Mouse (Mus musculus) right cerebral cortex, postnatal 4 days (tissue): ENCODE measurements at regions not wholly inside any gene's neighbourhood (a gene's known extent, or its start where the extent isn't known, plus 50 kb on each side); places are given as distances from the start of the nearest gene placed in this dataset.

Experiments
- DNase-seq: peaks from one replicate; pipeline ENCODE4 v3.0.0-alpha.2; 2022

DNA sequence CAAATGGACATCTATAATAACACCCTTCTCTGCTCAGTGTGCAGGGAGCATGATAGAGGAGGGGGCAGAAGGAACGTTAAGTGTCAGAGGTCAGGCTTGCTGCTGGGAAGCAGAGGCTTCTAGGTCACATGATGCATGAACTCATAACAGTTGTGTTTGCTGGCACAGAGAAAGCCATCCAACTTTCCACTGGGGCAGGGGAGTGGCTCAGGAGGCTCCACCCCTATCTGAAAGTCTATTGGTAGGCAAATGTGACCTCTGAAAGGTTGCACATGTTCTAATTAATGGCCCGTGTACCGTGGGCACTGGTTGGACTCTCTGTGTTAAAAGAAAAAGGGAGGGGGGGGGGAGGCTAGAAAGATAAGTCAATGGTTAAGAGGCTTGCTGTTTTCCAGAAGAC is 224.6 kb downstream of the Slc16a7 start:
- no peak for DNase-seq

DNA sequence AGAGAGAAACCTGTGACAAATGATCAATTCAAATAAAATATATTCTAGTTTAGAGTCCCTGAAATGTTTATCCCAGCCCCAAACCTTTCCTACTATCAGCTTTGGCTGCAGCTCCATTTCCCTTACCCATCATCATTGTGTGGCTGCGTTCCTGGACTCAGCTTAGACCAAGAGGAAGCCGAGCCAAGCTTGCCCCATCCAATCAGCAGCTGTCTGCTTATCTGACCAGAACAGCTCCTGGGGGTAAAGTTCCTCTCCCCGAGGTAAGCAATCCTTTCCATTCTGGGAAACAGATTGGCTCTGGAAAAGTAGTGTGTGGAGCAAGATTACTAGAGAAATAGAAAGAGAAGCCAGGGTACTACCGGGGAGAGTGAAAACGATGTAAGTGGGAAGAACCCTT is 228.2 kb downstream of the Slc16a7 start:
- no peak for DNase-seq

DNA sequence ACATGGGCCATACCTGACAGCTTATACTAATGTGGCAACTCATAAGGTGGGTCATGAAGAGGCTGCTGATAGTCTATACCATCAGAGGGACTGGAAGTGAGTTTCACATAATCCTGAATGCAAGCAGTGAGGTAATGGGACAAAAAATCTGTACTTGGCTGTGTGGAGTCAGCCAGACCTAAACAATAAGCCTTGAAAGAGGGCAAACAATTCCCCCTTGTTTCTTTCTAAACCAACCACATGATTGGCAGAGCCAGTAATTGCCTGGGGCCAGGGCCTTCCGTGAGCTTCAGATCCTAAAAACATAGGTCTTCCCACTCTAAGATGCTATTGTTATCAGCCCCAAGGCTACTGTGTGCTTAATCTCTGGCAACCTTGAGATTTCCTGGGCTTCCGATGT is 240.5 kb downstream of the Slc16a7 start:
- DNase-seq: no peak

DNA sequence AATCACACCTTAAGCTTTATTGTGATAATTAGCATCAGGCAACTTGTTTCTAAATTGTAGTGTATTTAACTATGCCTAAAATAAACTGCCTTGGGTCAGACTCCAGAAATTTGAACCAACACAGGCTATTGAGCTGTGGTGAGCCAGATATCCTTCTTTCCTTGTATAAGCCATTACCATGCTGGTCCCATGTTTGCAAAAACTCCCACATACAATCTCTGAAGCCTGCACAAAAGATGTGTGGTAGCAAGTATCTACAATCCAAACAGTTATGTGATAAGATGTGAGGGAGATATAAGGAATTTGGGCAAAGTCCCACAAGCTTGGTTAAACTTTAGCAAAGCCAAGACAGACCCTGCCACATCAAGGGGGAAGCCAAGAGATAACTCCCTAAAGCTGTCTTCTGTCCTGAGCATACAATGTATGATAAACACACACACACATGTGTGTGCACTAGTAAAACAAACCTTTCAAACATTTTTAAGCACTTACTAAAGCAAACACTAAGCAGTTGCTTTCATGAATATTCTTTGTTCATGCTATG is 242.0 kb downstream of the Slc16a7 start:
- no peak for DNase-seq

DNA sequence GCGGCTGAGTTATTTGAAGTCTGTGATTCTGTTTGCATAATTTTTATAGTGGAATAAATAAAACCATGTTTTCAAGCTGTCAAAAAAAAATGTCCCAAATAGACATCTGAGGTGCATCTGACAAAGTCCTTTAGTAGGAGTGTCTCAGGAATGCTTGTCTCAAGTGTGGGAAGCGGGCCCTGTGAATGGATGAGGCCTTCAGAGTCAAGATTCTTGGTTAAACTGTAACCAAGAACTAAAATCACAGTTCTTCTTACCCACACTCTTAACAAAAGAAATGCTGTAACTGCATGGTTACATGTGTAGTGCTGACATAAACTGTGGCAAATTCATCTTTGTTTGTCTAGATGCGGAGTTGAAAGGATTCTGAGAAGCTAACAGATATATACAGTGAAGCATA is 242.9 kb downstream of the Slc16a7 start:
- no peak for DNase-seq

DNA sequence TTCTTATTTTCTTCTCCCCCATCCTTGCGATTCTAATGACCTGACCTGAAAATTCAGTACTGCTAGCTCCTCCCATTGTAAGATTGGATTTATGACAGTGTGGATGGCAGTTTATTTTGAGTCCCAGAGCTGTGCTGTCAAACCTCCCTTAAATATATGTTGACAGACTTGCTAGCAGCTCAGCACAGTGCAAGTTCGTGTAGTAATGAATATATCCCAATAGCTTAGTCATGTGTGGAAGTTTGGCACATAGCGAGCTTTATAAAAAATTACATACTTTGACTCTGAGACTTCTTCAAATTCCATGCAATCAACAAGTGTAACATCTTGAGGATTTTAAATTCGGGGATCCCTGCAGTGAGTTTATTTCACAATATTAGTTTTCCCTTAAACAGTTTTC is 243.5 kb downstream of the Slc16a7 start:
- DNase-seq: no peak

DNA sequence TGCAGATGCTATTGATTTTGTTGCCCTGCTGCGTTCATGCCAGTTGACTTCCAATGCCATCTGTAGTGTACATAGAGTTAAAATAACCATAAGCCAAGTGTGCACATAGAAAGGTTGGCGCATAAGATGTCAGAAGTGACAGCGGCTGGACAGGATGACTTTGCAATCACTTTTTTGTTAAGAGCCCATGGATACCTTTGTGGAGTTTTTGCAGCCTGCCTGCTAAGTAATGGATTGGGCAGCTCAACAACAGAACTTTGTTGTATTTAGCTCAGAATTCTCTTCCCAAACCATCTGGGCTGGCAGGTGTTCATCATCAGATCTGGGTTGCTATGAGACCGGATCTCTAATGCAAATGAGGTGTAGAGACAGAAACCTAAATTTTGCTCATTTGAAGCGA is 267.5 kb downstream of the Slc16a7 start:
- peak; percentile 53 for DNase-seq

DNA sequence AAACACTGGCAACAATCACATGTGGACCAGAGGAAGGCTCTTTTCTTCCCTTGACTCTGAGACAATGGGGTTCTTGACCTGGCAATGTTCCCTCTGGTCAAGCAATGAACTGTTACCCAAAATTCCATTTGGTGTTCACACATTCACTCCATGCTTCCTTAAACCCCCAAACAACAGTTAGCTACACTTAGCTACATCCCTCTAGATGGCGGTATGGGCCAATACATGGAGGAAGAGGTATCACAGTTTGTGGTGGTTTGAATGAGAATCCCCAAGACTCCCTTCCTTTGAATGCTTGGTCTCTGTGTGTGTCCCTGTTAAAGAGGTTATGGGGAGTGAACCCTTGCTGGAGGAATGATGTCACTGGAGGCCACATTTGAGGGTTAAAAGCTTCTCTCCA is 274.9 kb downstream of the Slc16a7 start:
- no peak for DNase-seq

DNA sequence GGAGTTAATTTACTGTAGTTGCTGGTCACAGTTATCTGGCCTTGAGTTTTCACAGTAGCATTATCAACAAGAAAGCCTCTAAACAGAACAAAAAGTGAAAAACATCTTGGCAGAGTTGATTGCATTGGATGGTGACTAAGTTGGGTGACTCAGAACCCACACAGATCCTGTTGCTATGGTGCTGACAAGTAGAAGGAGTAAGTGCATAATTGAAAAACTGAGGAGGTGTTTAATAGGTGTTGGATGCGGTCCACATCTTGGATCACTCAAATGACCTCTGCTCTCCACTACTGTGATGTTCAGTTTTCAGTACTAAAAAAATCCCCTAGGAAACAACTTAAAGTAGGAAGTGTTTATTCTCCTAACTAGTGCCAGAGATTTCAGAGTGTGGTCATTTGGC is 280.3 kb downstream of the Slc16a7 start:
- DNase-seq: no peak

DNA sequence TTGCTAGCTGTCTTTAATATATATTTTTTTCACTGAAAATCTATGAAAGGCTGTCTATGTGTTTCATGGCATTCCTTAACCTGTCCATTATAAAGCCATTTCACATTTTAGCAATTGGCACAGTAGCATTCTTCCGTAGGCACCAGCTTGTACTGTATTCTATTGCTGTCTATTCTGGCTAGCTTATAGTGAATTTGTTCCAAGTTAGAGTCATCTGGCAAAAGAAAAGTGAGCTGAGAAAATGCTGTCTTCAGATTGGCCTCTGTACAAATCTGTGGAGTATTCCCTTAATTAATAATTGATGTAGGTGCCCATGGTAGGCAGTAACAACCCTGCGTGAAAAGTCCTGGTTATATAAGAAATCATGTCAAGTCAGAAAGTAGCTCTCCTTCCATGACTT is 304.3 kb downstream of the Slc16a7 start:
- DNase-seq: no peak

DNA sequence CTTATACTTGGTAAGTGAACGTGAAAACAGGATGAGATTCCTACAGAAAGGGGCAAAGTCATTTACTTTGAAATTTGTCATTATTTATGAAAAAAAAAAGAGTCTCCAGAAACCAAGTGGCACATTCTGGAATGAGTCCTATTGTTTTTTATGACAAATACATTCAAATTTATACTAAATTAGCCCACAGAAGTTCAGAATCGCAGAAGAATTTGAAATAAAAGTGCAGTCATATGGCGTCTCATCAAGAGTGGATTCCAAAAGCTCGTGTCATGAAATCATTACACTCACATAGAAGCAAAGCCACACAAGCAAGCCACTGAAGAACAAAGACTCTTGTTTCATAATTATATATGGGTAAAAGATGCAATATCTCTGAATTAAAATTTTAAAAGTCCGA is 316.9 kb downstream of the Slc16a7 start:
- no peak for DNase-seq

DNA sequence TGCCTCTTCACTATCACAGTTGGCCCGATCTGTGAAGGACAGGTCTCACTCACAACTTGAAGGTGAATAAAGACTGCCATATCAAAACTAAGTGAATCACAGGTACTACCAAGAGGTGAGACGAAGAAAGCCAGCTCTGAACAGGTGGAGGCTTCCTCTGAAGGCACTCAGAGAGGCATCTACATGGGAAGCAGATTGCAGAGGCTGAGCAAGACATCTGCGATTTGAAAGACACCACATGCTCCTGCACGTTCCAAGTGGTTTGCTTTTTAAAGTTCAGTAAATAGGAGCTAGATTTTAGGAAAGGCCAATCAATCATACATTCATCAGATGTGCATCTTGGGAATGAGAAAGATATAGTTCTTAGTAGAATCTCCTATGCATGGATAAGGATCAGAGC is 319.0 kb downstream of the Slc16a7 start:
- no peak for DNase-seq

DNA sequence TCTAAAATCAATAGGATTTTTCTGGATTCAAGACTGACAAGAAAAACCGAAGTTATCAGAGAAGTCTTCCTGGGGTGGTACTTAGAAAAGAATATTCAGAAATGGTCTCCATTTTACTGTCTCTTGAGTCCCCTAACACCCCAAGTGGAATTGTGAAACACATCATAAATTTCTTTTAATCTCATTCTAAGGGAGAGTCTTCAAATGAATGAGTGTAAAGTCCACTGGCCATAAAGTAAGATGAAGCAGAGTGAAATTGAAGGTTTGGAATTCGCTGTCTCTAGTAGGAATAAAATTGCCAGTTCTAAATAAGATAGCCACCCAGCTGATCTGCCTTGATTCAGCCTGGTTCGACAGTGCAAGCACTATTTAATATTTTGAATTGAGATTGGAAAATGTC is 350.0 kb downstream of the Slc16a7 start:
- no peak for DNase-seq

DNA sequence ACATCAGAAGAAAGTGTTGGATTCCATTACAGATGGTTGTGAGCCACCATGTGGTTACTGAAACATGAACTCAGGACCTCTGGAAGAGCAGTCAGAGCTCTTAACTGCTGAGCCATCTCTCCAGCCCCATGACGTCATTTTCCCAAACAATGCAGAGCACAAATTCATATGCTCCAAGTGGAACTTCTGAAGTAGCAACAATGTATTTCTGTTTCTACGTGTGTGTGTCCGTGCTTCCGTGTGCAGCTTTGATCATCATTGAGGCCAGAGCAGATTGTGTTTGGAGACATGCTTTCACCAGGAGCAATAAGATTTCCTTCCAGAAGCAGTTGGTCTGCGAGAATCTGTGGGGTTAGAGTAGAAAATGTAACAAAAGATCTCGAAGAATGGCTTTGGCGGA is 353.6 kb downstream of the Slc16a7 start:
- DNase-seq: no peak

DNA sequence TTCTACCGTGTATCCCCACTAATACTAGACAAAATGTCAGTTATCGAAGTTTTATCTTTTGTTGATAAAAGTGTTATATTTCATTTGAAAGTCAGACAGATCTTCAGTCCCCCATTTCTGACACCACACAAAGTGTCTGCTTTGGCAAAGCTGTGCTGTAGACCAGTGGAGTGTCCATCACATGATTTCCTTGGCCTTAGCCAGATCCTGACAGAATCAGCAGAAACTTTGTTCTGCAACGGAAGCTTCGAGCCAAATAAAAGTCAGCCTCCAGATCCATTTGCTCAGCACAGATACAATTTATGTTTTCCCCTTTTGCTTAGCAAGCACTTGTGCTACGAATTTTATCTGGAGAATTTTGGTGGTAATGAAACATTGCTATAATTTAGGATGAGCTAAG is 360.9 kb downstream of the Slc16a7 start:
- DNase-seq: no peak

DNA sequence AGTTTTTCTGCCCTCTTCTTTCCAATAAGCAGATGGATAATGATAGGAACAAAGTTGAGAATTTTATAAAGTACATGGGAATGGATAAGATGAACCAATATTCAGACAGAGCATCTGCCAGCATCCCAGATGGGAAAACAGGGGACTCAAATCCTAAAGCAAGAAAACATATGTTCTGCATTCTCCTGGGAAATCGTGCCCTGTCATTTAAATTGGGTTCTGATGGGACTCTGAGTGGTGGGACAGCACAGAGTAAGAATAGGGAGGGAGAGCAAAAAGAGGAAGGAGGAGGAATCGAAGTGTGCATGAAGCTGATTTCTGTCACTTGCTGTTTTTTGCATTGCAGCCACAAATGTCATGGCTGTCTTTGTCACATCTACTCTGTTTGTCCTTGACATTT is 362.4 kb downstream of the Slc16a7 start:
- no peak for DNase-seq
